Mouse (Mus musculus) urinary bladder, postnatal 0 days (tissue): ENCODE measurements around the gene Rusc2. TPM values are rescaled to one million over a fixed set of nuclear protein-coding genes. Genes with fewer than 3 reads are reported as not detected.

Experiments used
- polyA plus RNA-seq: library from polyadenylated mRNA; unstranded; fragments of >200 nt; fragmentation: Nextera tagmentation; extraction: Ambion mirVana; gene quantifications from 2 replicates; pipeline ENCODE4 v1.2.1, GENCODE M21; 2015

Gene Rusc2
- 49.6 and 50.3 TPM in 2 replicates for polyA plus RNA-seq

GRCm38 (mm10) chr4:43381408-43382154, at the start of gene Rusc2:
TSS of gene Rusc2 (plus strand) at chr4:43381979.

GRCm38 (mm10) chr4:43428946-43429345, 47.2 kb downstream of the Rusc2 start, which contains the start of gene Fam166b:
TSS of gene Fam166b (minus strand) at chr4:43429134.

DNA sequence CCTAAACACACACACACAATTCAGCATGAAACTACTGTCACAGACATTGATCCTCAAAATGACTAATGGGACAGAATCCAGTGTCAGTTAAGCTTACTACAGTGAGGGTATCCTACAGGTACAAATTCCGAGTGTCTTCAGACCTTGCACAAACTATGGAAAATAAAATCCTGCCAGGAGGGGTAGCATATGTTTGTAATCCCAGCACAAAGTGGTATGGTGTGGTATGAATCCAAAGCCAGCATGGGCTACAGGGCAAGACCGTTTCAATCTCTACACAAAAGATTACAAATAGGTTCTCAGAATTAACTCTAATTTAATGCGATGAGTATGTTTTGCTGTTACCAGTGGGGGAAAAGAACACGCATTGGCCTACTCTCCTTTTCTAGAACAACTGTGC, 59.9 kb downstream of the Rusc2 start, which contains the start of gene Tesk1:
Tesk1 (plus strand) TSS at position 301 of the 400 bp plus-strand sequence.

DNA sequence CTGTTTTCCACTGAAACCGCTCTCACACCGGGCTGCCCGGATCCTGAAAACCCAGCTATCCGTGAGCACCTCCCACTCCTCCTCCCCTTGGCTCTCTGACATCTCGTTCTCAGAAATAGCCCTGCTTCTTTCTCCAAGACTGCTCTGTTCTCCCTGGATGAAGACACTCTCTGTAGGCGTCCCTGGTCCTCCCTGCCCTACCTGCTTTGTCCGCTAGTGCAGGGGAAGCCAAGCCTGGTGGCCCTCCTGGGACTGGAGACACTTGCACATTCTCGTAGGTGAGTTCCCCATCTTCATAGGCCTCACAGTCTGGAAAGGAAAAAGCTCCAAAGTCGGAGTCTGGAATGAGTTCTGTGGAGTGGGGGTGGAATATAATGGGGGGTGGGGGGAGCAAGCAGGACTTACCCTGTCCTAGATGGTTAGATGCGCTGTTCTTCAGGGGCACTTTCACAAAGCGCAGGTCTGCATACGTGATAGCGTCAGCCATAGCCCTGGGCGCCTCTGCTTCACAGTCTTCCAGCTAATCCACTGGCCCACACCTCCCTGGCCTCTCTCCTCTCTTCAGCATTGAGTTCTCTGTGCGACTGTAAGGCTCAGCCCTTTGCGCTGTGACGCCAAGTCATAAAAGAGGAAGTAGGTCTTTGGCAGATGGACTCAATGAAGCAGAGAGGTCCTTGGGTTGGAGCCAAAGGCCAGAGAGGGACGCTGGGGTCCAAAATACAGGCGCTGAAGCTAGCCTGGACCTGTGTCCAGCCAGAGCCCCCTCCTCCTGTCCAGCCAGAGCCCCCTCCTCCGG, 72.5 kb downstream of the Rusc2 start, which contains the start of gene Cd72:
Cd72 (minus strand) TSS at position 588 of the 796 bp plus-strand sequence.

Other genes starting within 250 kb of the Rusc2 start
- 0.25 and 0.42 TPM in 2 replicates for gene Atp8b5, start 114.8 kb upstream of the Rusc2 start, polyA plus RNA-seq
- gene Fam166b, start 47.2 kb downstream of the Rusc2 start, polyA plus RNA-seq, result 0.27 TPM in 1 of 2 replicates, not detected in the other
- gene Tesk1, start 60.0 kb downstream of the Rusc2 start, polyA plus RNA-seq, result 8.8 and 9.1 TPM in 2 replicates
- 3.1 and 3.8 TPM in 2 replicates for gene Cd72, start 72.6 kb downstream of the Rusc2 start, polyA plus RNA-seq
- gene Sit1, start 101.8 kb downstream of the Rusc2 start, polyA plus RNA-seq, result not detected in 2 replicates
- gene Ccdc107, start 110.9 kb downstream of the Rusc2 start, polyA plus RNA-seq, result 470 and 488 TPM in 2 replicates
- 13.1 and 13.4 TPM in 2 replicates for gene Arhgef39, start 117.7 kb downstream of the Rusc2 start, polyA plus RNA-seq
- 3.2 TPM in 2 replicates for gene Car9, start 125.0 kb downstream of the Rusc2 start, polyA plus RNA-seq
- 9,877 and 11,778 TPM in 2 replicates for gene Tpm2, start 141.8 kb downstream of the Rusc2 start, polyA plus RNA-seq
- 87.8 and 96.0 TPM in 2 replicates for gene Creb3, start 180.4 kb downstream of the Rusc2 start, polyA plus RNA-seq
- 176 and 198 TPM in 2 replicates for gene Tln1, start 180.7 kb downstream of the Rusc2 start, polyA plus RNA-seq
- 12.0 TPM in 2 replicates for gene Rgp1, start 196.7 kb downstream of the Rusc2 start, polyA plus RNA-seq
- 6.8 and 7.0 TPM in 2 replicates for gene Gba2, start 196.9 kb downstream of the Rusc2 start, polyA plus RNA-seq
- not detected in 2 replicates for gene Msmp, start 202.5 kb downstream of the Rusc2 start, polyA plus RNA-seq
- 8.3 and 8.5 TPM in 2 replicates for gene Npr2, start 250.0 kb downstream of the Rusc2 start, polyA plus RNA-seq